Mouse (Mus musculus): ENCODE measurements around the gene Fgf2.

GRCm38 (mm10) chr3:37407598-37407997 is 59.5 kb downstream of the Fgf2 start:
- TF ChIP-seq HCFC1 (IDR thresholded peaks at IDR 0.05; ENCODE audit: low read depth, low read length) (no peak), SMC3 (IDR thresholded peaks at IDR 0.05; ENCODE audit: low read depth, low read length) (no peak), IRF4 (IDR thresholded peaks at IDR 0.05; ENCODE audit: low read depth, low read length) (no peak)
